Mouse (Mus musculus): ENCODE data around the gene Bricd5. TPM values are rescaled to one million over a fixed set of nuclear protein-coding genes. Genes with fewer than 3 reads are reported as not detected.
A peak's percentile ranks its signal among the peaks of the same experiment; 100 is the strongest.

The Bricd5 gene
- polyA plus RNA-seq, 1 experiment from 2014 or later = 0.27 TPM

DNA sequence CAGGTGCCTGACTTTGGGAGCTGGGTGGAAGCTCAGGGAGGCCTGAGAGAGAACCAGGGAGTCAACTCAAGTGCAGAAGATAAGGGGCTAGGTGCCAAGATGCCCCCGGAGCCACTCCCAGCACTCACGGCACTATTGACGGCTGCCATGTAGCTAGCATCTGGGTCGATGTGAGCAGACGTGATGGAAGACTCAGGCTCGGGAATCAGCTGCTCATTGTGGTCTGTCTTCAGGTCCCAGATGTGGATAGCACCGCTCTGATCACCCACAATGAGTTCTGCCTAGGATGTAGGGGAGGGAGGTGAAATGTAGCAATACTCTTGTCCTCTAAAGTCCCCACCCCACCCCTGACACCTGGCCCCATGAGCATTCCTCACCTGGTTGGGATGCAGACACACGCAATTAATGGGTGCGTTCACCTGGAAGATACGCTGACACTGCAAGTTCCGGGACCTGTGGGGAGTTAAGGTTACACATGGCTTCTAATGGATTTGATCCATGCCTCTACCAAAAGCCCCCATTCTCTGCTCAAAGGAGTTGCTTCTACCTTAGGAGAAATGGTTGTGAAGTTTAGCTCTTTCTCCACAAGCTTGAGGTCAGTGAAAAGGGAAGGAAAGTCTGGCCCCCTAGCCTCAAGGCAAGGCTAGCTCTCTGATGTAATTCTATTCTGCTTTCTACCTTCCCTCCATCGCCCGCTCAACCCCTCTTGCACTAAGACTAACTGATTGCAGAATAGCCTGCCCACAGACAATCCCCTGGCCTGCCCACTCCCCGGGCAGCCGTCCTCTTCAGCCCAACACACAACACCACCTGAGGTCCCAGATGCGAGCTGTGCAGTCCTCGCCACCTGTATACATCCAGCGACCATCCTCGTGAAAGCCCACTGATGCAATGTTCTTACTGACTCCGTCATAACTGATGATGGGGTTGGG lies 3.6 kb downstream of the Bricd5 start:
- H3K9ac ChIP-seq = peak overlapping the region; percentile 90
- peaks cover 48% of the 10 kb centered on the region for H3K36me3 ChIP-seq
- H3K9me3 ChIP-seq = no peaks in the 10 kb centered on the region
- WGBS = 91% methylated on average over 20 of the region's 20 CpGs
- ATAC-seq (ENCODE audit: extremely low read depth, insufficient number of reproducible peaks, low FRiP score, low TSS enrichment) = no peak
- no peaks in the 10 kb centered on the region for H3K27me3 ChIP-seq (replicated peaks)
- H3K4me1 ChIP-seq = peaks cover 41% of the 10 kb centered on the region
- no peak overlapping the region for H3K27ac ChIP-seq (replicated peaks)
- peak overlapping the region; percentile 77; the same call in 1 of the 2 replicates for H3K4me3 ChIP-seq
- H3K4me2 ChIP-seq = peak overlapping the region; percentile 73

GRCm38 (mm10) chr17:24477985-24478600 lies 4.4 kb downstream of the Bricd5 start:
- H3K4me2 ChIP-seq = peak overlapping the region; percentile 73
- H3K36me3 ChIP-seq = peaks cover 43% of the 10 kb centered on the region
- peak overlapping the region; percentile 90 for H3K9ac ChIP-seq
- ATAC-seq (ENCODE audit: extremely low read depth, insufficient number of reproducible peaks, low FRiP score, low TSS enrichment) = peak; percentile 1; the same call in 1 of the 2 replicates
- H3K27ac ChIP-seq (replicated peaks) = peak overlapping the region; percentile 94; the same call in 1 of the 2 replicates
- H3K9me3 ChIP-seq = no peaks in the 10 kb centered on the region
- no peaks in the 10 kb centered on the region for H3K27me3 ChIP-seq (replicated peaks)
- H3K4me3 ChIP-seq = peak overlapping the region; percentile 77
- 49% methylated on average over 11 of the region's 11 CpGs for WGBS
- H3K4me1 ChIP-seq = peaks cover 34% of the 10 kb centered on the region

- peak within 1 kb of the TSS; percentile 73 for H3K4me2 ChIP-seq
- peak within 1 kb of the TSS; percentile 77 for H3K4me3 ChIP-seq
- H3K4me1 ChIP-seq = peaks cover 26% of the 10 kb centered on the region
- no peaks in the 10 kb centered on the region for H3K27me3 ChIP-seq (replicated peaks)
- peak within 1 kb of the TSS; percentile 90 for H3K9ac ChIP-seq
- H3K36me3 ChIP-seq = peaks cover 37% of the 10 kb centered on the region
- ATAC-seq (ENCODE audit: extremely low read depth, insufficient number of reproducible peaks, low FRiP score, low TSS enrichment) = peak; percentile 83
- H3K27ac ChIP-seq (replicated peaks) = peak within 1 kb of the TSS; percentile 94
- under 1% methylated on average over 48 of the region's 48 CpGs for WGBS
- H3K9me3 ChIP-seq = no peaks in the 10 kb centered on the region
Observed at GRCm38 (mm10) chr17:24478663-24479380, 5.1 kb downstream of the Bricd5 start, which contains the start of gene Mlst8. Gene Mlst8, minus strand, starts transcription at chr17:24479078.

- 26% methylated on average over 1 of the region's 1 CpGs for WGBS
- peak overlapping the region; percentile 73 for H3K4me2 ChIP-seq
- no peak overlapping the region for H3K27ac ChIP-seq (replicated peaks)
Observed at GRCm38 (mm10) chr17:24479431-24479830, 5.7 kb downstream of the Bricd5 start.

GRCm38 (mm10) chr17:24480201-24480826 lies 6.6 kb downstream of the Bricd5 start:
- Histone ChIP-seq H3K4me1 (peaks cover 20% of the 10 kb centered on the region), H3K9me3 (no peaks in the 10 kb centered on the region), H3K27ac (replicated peaks) (no peak overlapping the region), H3K36me3 (peaks cover 22% of the 10 kb centered on the region), H3K4me2 (no peak overlapping the region), H3K4me3 (no peak overlapping the region), H3K9ac (no peak overlapping the region; the same call in 1 of the 2 replicates), H3K27me3 (replicated peaks) (no peaks in the 10 kb centered on the region; the same call in 1 of the 2 replicates)
- WGBS = 43% methylated on average over 3 of the region's 3 CpGs
- ATAC-seq (ENCODE audit: extremely low read depth, insufficient number of reproducible peaks, low FRiP score, low TSS enrichment) = no peak

More at GRCm38 (mm10) chr17:24479431-24479830, 5.7 kb downstream of the Bricd5 start:
- Histone ChIP-seq H3K4me1 (peaks cover 20% of the 10 kb centered on the region), H3K4me3 (peak overlapping the region; percentile 77), H3K36me3 (peaks cover 30% of the 10 kb centered on the region), H3K9me3 (no peaks in the 10 kb centered on the region), H3K9ac (no peak overlapping the region), H3K27me3 (replicated peaks) (no peaks in the 10 kb centered on the region)
- no peak for ATAC-seq (ENCODE audit: extremely low read depth, insufficient number of reproducible peaks, low FRiP score, low TSS enrichment)

- no peak overlapping the region for H3K4me2 ChIP-seq
- peaks cover 2% of the 10 kb centered on the region for H3K27me3 ChIP-seq (replicated peaks)
- H3K27ac ChIP-seq (replicated peaks) = no peak overlapping the region
- H3K4me1 ChIP-seq = peaks cover 25% of the 10 kb centered on the region
- no peak overlapping the region for H3K9ac ChIP-seq
- H3K9me3 ChIP-seq = no peaks in the 10 kb centered on the region
- 91% methylated on average over 20 of the region's 20 CpGs for WGBS
- no peak overlapping the region for H3K4me3 ChIP-seq
- peaks cover 13% of the 10 kb centered on the region for H3K36me3 ChIP-seq
- ATAC-seq (ENCODE audit: extremely low read depth, insufficient number of reproducible peaks, low FRiP score, low TSS enrichment) = no peak
Observed at GRCm38 (mm10) chr17:24481027-24481815, 7.5 kb downstream of the Bricd5 start.

- Histone ChIP-seq H3K36me3 (no peaks in the 10 kb centered on the region), H3K9ac (no peak overlapping the region), H3K27me3 (replicated peaks) (peaks cover 25% of the 10 kb centered on the region), H3K4me2 (no peak overlapping the region), H3K4me1 (peaks cover 19% of the 10 kb centered on the region), H3K9me3 (no peaks in the 10 kb centered on the region), H3K27ac (replicated peaks) (no peak overlapping the region), H3K4me3 (no peak overlapping the region)
- ATAC-seq (ENCODE audit: extremely low read depth, insufficient number of reproducible peaks, low FRiP score, low TSS enrichment) = no peak
- WGBS = 84% methylated on average over 3 of the region's 3 CpGs
Observed at GRCm38 (mm10) chr17:24483495-24483894, 9.8 kb downstream of the Bricd5 start.

DNA sequence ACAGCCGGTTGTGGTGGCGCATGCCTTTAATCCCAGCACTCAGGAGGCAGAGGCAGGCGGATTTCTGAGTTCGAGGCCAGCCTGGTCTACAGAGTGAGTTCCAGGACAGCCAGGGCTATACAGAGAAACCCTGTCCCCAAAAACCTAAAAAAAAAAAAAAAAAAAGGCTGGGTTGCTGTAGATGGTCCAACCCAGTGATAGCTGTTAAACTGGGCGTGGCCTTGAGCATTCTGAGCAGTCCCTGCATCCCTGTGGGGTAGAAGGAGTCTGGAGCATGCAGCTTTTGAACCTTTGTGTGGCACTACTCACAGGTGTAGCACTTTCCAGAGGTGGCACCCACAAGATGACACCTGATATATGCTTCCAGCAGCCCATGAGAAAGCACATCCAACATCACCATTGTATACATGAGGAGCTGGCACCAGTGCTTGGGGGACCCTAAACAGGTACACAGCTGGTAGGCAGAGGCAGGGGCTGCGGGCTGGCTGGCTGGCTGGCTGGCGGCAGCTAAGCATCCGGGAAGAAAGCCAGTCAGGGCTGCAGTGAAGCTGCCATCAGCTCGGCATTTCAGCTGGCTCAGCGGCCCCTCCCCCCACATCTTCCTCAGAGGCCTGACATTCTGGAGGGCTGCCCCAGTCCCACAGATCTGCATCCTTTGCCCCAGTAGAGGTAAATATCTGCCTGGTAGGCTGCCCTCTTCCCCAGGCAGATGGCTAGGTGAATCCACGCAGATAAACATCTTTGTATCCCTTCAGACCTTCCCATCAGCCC lies 11.6 kb downstream of the Bricd5 start:
- Histone ChIP-seq H3K4me1 (peaks cover 21% of the 10 kb centered on the region), H3K36me3 (no peaks in the 10 kb centered on the region), H3K4me2 (no peak overlapping the region), H3K9me3 (no peaks in the 10 kb centered on the region), H3K9ac (peak overlapping the region; percentile 54), H3K27me3 (replicated peaks) (peaks cover 43% of the 10 kb centered on the region), H3K27ac (replicated peaks) (no peak overlapping the region), H3K4me3 (no peak overlapping the region)
- 41% methylated on average over 11 of the region's 11 CpGs for WGBS
- ATAC-seq (ENCODE audit: extremely low read depth, insufficient number of reproducible peaks, low FRiP score, low TSS enrichment) = no peak

DNA sequence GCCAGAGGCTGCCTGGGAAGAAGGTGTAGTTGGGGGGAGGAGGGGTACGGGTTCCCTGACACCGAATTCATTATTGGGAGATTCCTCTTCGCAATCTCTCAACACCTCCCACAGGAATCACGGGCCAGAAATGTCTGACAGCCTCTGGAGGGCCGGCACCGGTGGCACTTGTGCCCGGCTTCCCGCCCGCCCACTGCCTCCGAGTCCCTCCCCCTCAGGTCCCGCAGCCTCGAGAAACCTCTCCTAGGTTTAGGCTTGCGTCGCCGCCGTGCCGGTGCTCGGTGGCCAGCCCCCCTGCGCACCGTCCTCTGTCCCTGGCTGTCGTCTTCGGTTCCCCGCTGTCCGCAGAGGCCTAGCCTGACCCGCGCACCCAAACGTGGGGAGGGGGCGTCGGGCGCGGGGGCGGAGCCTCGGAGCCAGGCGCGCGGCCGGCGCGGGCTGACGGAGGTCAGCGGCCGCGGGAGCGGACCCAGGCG lies 14.5 kb downstream of the Bricd5 start, which contains the start of gene Caskin1:
TSS of gene Caskin1 (plus strand) at position 416 of the 476 bp plus-strand sequence.
- ATAC-seq (ENCODE audit: extremely low read depth, insufficient number of reproducible peaks, low FRiP score, low TSS enrichment) = no peak
- peaks cover 64% of the 10 kb centered on the region for H3K27me3 ChIP-seq (replicated peaks)
- 1% methylated on average over 44 of the region's 45 CpGs for WGBS
- peak within 1 kb of the TSS; percentile 86 for H3K9ac ChIP-seq
- H3K36me3 ChIP-seq = no peaks in the 10 kb centered on the region
- peak within 1 kb of the TSS; percentile 75 for H3K4me3 ChIP-seq
- H3K27ac ChIP-seq (replicated peaks) = no peak within 1 kb of the TSS
- peaks cover 19% of the 10 kb centered on the region for H3K4me1 ChIP-seq
- no peaks in the 10 kb centered on the region for H3K9me3 ChIP-seq
- H3K4me2 ChIP-seq = peak within 1 kb of the TSS; percentile 99
